Mouse (Mus musculus): ENCODE data around the gene Icosl.
"Not testable (repeated sequence)": the region's sequence is repeated elsewhere in the genome, so short reads cannot be mapped to it uniquely, and the experiment has no call there.

DNA sequence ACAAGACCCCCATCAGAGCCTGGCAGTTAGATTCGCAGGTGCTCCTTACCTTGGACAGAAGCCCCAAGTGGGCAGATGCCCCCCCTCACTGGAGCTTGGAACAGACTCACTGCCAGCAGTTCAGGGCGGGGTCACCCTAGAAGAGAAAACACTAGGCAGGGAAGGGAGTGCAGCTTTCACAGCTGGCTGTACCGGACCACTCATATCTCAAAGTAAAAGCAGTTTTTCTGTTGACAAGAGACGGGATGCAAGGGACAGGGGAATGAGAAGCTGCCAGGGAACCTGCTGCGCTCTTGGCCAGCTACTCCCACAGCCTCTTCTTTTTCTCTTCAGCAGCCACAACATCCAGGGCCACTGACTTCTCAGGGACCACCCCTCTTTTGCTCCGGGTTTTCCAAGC is 55.0 kb downstream of the Icosl start:
- not testable (repeated sequence) for TF ChIP-seq CTCF (IDR thresholded peaks at IDR 0.05; ENCODE audit: extremely low read depth, insufficient read length, insufficient replicate concordance, low read depth, low read length); POLR2A (IDR thresholded peaks at IDR 0.05; ENCODE audit: low read depth, low read length)

All from small intestine, adult 2 months (tissue).